Mouse (Mus musculus): ENCODE results near the gene Nbeal2.

The Nbeal2 gene

GRCm38 (mm10) chr9:110644295-110644694 lies 9.7 kb downstream of the Nbeal2 start:
- DNase-seq: no peak

GRCm38 (mm10) chr9:110643787-110644186 lies 10.2 kb downstream of the Nbeal2 start:
- DNase-seq: peak; percentile 56 to 76

GRCm38 (mm10) chr9:110642812-110643524 lies 11.0 kb downstream of the Nbeal2 start:
- peak in 1 of 2 experiments; percentile 25 for DNase-seq

GRCm38 (mm10) chr9:110641006-110641405 lies 13.0 kb downstream of the Nbeal2 start:
- no peak for DNase-seq

- no peak for DNase-seq
Measured at GRCm38 (mm10) chr9:110638611-110639021, 15.3 kb downstream of the Nbeal2 start.

GRCm38 (mm10) chr9:110635225-110635624 lies 18.7 kb downstream of the Nbeal2 start:
- peak; percentile 75 to 89 for DNase-seq

GRCm38 (mm10) chr9:110633882-110634281 lies 20.1 kb downstream of the Nbeal2 start:
- no peak for DNase-seq

- DNase-seq: no peak
Measured at GRCm38 (mm10) chr9:110632671-110633070, 21.3 kb downstream of the Nbeal2 start.

- DNase-seq: no peak
Measured at GRCm38 (mm10) chr9:110631651-110632275, 22.2 kb downstream of the Nbeal2 start.

GRCm38 (mm10) chr9:110631191-110631590 lies 22.8 kb downstream of the Nbeal2 start:
- DNase-seq: no peak

- DNase-seq: peak; percentile 53 to 80
Measured at GRCm38 (mm10) chr9:110630171-110630570, 23.8 kb downstream of the Nbeal2 start.

- no peak for DNase-seq
Measured at GRCm38 (mm10) chr9:110625350-110625908, 28.5 kb downstream of the Nbeal2 start.

- peak; percentile 85 to 87 for DNase-seq
Measured at GRCm38 (mm10) chr9:110624361-110625166, 29.4 kb downstream of the Nbeal2 start, which contains the start of gene Nradd. Nradd (minus strand) TSS chr9:110624452.

- no peak for DNase-seq
Measured at GRCm38 (mm10) chr9:110623416-110624195, 30.4 kb downstream of the Nbeal2 start.

GRCm38 (mm10) chr9:110622621-110623219 lies 31.2 kb downstream of the Nbeal2 start:
- DNase-seq: no peak

GRCm38 (mm10) chr9:110620685-110621084 lies 33.3 kb downstream of the Nbeal2 start:
- no peak for DNase-seq

- no peak for DNase-seq
Measured at GRCm38 (mm10) chr9:110620180-110620579, 33.8 kb downstream of the Nbeal2 start.

- no peak for DNase-seq
Measured at GRCm38 (mm10) chr9:110617081-110617480, 36.9 kb downstream of the Nbeal2 start.

- DNase-seq: no peak
Measured at GRCm38 (mm10) chr9:110611471-110611870, 42.5 kb downstream of the Nbeal2 start.

GRCm38 (mm10) chr9:110583521-110583920 lies 70.4 kb downstream of the Nbeal2 start:
- no peak for DNase-seq

- DNase-seq: no peak
Measured at GRCm38 (mm10) chr9:110582161-110582560, 71.8 kb downstream of the Nbeal2 start.

All from kidney, adult 8-10 months (tissue).